Mouse (Mus musculus): ENCODE data around the gene Kif13a.

GRCm38 (mm10) chr13:46888150-46888683, 41.5 kb downstream of the Kif13a start:
- TF ChIP-seq GATA1 (IDR thresholded peaks at IDR 0.05; ENCODE audit: low read length) (no peak), TAL1 (IDR thresholded peaks at IDR 0.05; ENCODE audit: low read length) (no peak)
